Mouse (Mus musculus) spleen, adult 2 months (tissue): ENCODE results near the gene Tcf19.

Source experiments
- CTCF ChIP-seq: fragments of 200-500 bp; IDR thresholded peaks from 2 replicates; pipeline ENCODE4 v1.5.1; 2011; ENCODE audit warnings: mild to moderate bottlenecking, inconsistent platforms; ENCODE audit not compliant: insufficient read depth, insufficient read length, insufficient replicate concordance; ENCODE audit errors: extremely low read depth
- POLR2A ChIP-seq: fragments of 200-500 bp; IDR thresholded peaks from 2 replicates; pipeline ENCODE4 v1.6.1; 2011; ENCODE audit warnings: low read depth, low read length, inconsistent platforms

GRCm38 (mm10) chr17:35554761-35555397, 38.3 kb upstream of the Tcf19 start:
- no peak for TF ChIP-seq CTCF
- no peak for TF ChIP-seq POLR2A
